Mouse (Mus musculus) bone marrow, adult 2 months (tissue): Measurements from ENCODE around the gene Ppp1r14b.

Source experiments
- CTCF ChIP-seq: fragments of 200-500 bp; IDR thresholded peaks from 2 replicates; pipeline ENCODE4 v1.5.1; 2011; ENCODE audit warnings: low read length, control low read depth; ENCODE audit not compliant: control insufficient read depth, insufficient read depth
- POLR2A ChIP-seq: fragments of 200-500 bp; IDR thresholded peaks from 2 replicates; pipeline ENCODE4 v1.6.1; 2011; ENCODE audit warnings: low read depth, mild to moderate bottlenecking, control low read depth, low read length, borderline replicate concordance; ENCODE audit not compliant: control insufficient read depth

GRCm38 (mm10) chr19:6936299-6936698 lies 38.5 kb upstream of the Ppp1r14b start:
- no peak for TF ChIP-seq POLR2A
- peak; percentile 61 for TF ChIP-seq CTCF
